ENCODE assay signal across 8 mouse cellular contexts in the genomic region with DNA sequence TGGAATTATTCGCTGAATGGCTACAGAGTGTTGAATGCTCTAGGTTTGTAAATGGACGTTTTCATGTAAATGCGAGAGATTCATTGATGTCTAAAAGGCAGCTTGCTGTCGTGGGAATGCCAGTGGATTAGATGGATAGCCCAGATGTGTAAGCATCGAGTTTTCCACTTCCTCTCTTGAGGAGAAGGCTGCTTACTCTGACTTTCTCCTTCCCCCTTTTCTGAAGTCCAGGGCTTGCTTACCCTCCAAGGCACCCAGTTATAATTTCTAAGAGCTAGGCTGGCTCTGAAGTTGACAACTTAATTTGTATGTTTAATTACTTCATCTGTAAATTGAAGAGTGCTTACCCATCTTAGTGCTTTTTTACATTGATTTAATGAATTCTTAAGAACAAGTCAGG. TPM values are rescaled to one million over a fixed set of nuclear protein-coding genes. Genes with fewer than 3 reads are reported as not detected.
DNase-seq lines count a peak whose midpoint lies in the region; ATAC-seq and TF ChIP-seq lines count a peak whose summit lies in the region.

No protein-coding gene starts in this region.

- no peak for TF ChIP-seq EP300 in heart, adult 2 months (IDR thresholded peaks at IDR 0.05; ENCODE audit: insufficient read depth, low read depth, low read length)
- TF ChIP-seq EP300 in MEL (IDR thresholded peaks at IDR 0.05; ENCODE audit: low read depth in 1 of 2, low read length in 2 of 2): peak in 1 of 2 experiments; percentile 36; a peak in 1 of 4 replicates

- H3K27me3 ChIP-seq in heart, adult 2 months (ENCODE audit: control insufficient read depth, insufficient read depth, low read length): no peaks in the 10 kb centered on the region
- H3K27me3 ChIP-seq in MEL (ENCODE audit: control insufficient read depth in 1 of 2, insufficient read depth in 2 of 2, low read length in 2 of 2): no peaks in the 10 kb centered on the region
- no peaks in the 10 kb centered on the region for H3K27me3 ChIP-seq in heart, embryonic 15.5 days

- intact Hi-C loops in heart, adult 2 months (cut with DNase I): loop anchor here (2.0 kb wide), 1 partner anchor 107 kb away; no protein-coding TSS in a partner anchor
- intact Hi-C loops in heart, postnatal 14 days (cut with DNase I): loop anchor here (5.0 kb wide), 1 partner anchor 111 kb away; a partner anchor contains a TSS

- H3K79me2 ChIP-seq in heart, adult 2 months (replicated peaks; ENCODE audit: control insufficient read depth, insufficient read depth, low read length): peaks cover 3% of the 10 kb centered on the region; the same call in 1 of the 2 replicates
- H3K79me2 ChIP-seq in MEL (ENCODE audit: control insufficient read depth, insufficient read depth, low read length, poor library complexity): peaks cover 39% of the 10 kb centered on the region

- peaks cover 23% of the 10 kb centered on the region for H3K36me3 ChIP-seq in heart, adult 2 months (ENCODE audit: control insufficient read depth, insufficient read depth, low read length)
- peaks cover 2 to 22% of the 10 kb centered on the region in 2 experiments; a peak in 3 of 4 replicates for H3K36me3 ChIP-seq in MEL (ENCODE audit: control insufficient read depth in 1 of 2, insufficient read depth in 2 of 2, low read length in 2 of 2)
- 0 out of 2 replicates have a peak, but pooled peaks cover 3% of the 10 kb centered on the region for H3K36me3 ChIP-seq in heart, embryonic 15.5 days

- no peak for ATAC-seq in heart, embryonic 15.5 days (replicated peaks; ENCODE audit: insufficient number of reproducible peaks, insufficient read depth, low FRiP score, low read depth)

- 15% methylated on average over 5 of the region's 5 CpGs for whole genome bisulfite sequencing in heart, adult 2 months
- 35% methylated on average over 5 of the region's 5 CpGs for WGBS in heart, embryonic 15.5 days

- DNase-seq in heart, adult 2 months: no peak
- DNase-seq in heart, postnatal 14 days: no peak
- peak; percentile 63 for DNase-seq in MEL (ENCODE audit: low read depth, low spot score)
- DNase-seq in mesoderm, embryonic 11.5 days (ENCODE audit: low read depth, low spot score): peak; percentile 26
- DNase-seq in spleen, postnatal 14 days (ENCODE audit: low spot score in 2 of 2): no peak
- DNase-seq in urinary bladder, postnatal 36 days (ENCODE audit: low spot score in 2 of 2): no peak
- DNase-seq in gastrocnemius, adult 8-10 months (ENCODE audit: low spot score in 2 of 2): no peak

- H3K27ac ChIP-seq in heart, adult 2 months: peak overlapping the region; percentile 100
- H3K27ac ChIP-seq in MEL (ENCODE audit: control insufficient read depth, low read depth, low read length): no peak overlapping the region
- H3K27ac ChIP-seq in heart, embryonic 15.5 days: no peak overlapping the region

- no peak for TF ChIP-seq POLR2A in heart, adult 2 months (IDR thresholded peaks at IDR 0.05; ENCODE audit: insufficient read depth, low read depth, low read length)
- no peak for TF ChIP-seq POLR2A in MEL (IDR thresholded peaks at IDR 0.05; ENCODE audit: control insufficient read depth in 1 of 2, insufficient read depth in 1 of 2, low read depth in 1 of 2, low read length in 2 of 2, poor library complexity in 1 of 2)

- H3K4me2 ChIP-seq in heart, embryonic 15.5 days: peak overlapping the region; percentile 78

- peak overlapping the region; percentile 92 for H3K4me3 ChIP-seq in heart, adult 2 months
- peak overlapping the region; percentile 57 to 76 for H3K4me3 ChIP-seq in MEL (ENCODE audit: control insufficient read depth in 1 of 2, insufficient read depth in 1 of 2, low read depth in 2 of 2, low read length in 2 of 2)
- peak overlapping the region; percentile 87 for H3K4me3 ChIP-seq in heart, embryonic 15.5 days

- no peak overlapping the region; the same call in 1 of the 2 replicates for H3K9ac ChIP-seq in heart, adult 2 months (ENCODE audit: low read depth, low read length)
- peak overlapping the region; percentile 93 for H3K9ac ChIP-seq in MEL (ENCODE audit: control insufficient read depth, low read depth, low read length, poor library complexity, severe bottlenecking)
- peak overlapping the region; percentile 93 for H3K9ac ChIP-seq in heart, embryonic 15.5 days

- H3K9me3 ChIP-seq in MEL (replicated peaks; ENCODE audit: insufficient read depth, low read length): no peaks in the 10 kb centered on the region
- H3K9me3 ChIP-seq in heart, embryonic 15.5 days (replicated peaks): no peaks in the 10 kb centered on the region

- peaks cover 8% of the 10 kb centered on the region for H3K4me1 ChIP-seq in heart, adult 2 months (ENCODE audit: control insufficient read depth, insufficient read depth, low read length)
- H3K4me1 ChIP-seq in MEL (ENCODE audit: control insufficient read depth in 1 of 2, insufficient read depth in 2 of 2, low read length in 2 of 2): peaks cover 11 to 15% of the 10 kb centered on the region in 2 experiments
- H3K4me1 ChIP-seq in heart, embryonic 15.5 days (replicated peaks): peaks cover 18% of the 10 kb centered on the region

- no peak for TF ChIP-seq CTCF in heart, adult 2 months (IDR thresholded peaks at IDR 0.05)
- TF ChIP-seq CTCF in MEL (IDR thresholded peaks at IDR 0.05 in 2 of 3, conservative IDR thresholded peaks at IDR 0.05 in 1 of 3; ENCODE audit: control insufficient read depth in 1 of 3, insufficient read depth in 1 of 3, low read depth in 2 of 3, low read length in 3 of 3, poor library complexity in 1 of 3, severe bottlenecking in 1 of 3): no peak

- TF ChIP-seq RAD21 in MEL (IDR thresholded peaks at IDR 0.05; ENCODE audit: low read depth, low read length): no peak

TF ChIP-seq in MEL, 35 proteins besides CTCF, POLR2A, EP300 and RAD21:
- TF ChIP-seq NELFE (IDR thresholded peaks at IDR 0.05; ENCODE audit: low read depth, low read length) (no peak), ZKSCAN1 (IDR thresholded peaks at IDR 0.05; ENCODE audit: low read depth, low read length) (no peak), ELF1 (IDR thresholded peaks at IDR 0.05; ENCODE audit: low read depth, low read length) (no peak), USF1 (IDR thresholded peaks at IDR 0.05; ENCODE audit: low read depth, low read length) (no peak), HCFC1 (IDR thresholded peaks at IDR 0.05; ENCODE audit: low read depth, low read length) (0 out of 2 replicates have a peak, but pooled peaks have one; percentile 21), ZNF384 (IDR thresholded peaks at IDR 0.05; ENCODE audit: low read depth, low read length) (no peak)

RNA-seq across cellular contexts. Expression of a gene that starts 1.3 kb away (rescaled TPM):
- total RNA-seq in heart, adult 2 months (2021): 10 to 100 TPM; 62.2 to 73.7 TPM
- polyA plus RNA-seq in heart, adult 2 months (2012; rRNA removed): 22.7 and 40.9 TPM in 2 replicates
- 10 to 100 TPM; 67.3 to 72.1 TPM for total RNA-seq in heart, postnatal 14 days (2021)
- 58.0 and 60.7 TPM in 2 replicates for total RNA-seq in MEL (2012; rRNA removed)
- polyA plus RNA-seq in MEL (2012; ENCODE audit: insufficient read depth in 1 of 2, insufficient read length in 2 of 2, low read depth in 1 of 2, low replicate concordance in 2 of 2, missing spikeins in 1 of 2): 100 to 1,000 TPM in 1 of 2 experiments, 10 to 100 TPM in 1; 51.8 to 546 TPM
- 62.5 and 67.2 TPM in 2 replicates for polyA plus RNA-seq in heart, embryonic 15.5 days (2015; fragmentation: Nextera tagmentation; extraction: Ambion mirVana)
- total RNA-seq in gastrocnemius, adult 8-10 months (2022): 10 to 100 TPM; 29.5 to 35.1 (median 33.3) TPM

Comparison
In these comparisons a context has a peak if more than half of its experiments do, and no peak if none do; other contexts are left out.
1. DNase-seq: peak in MEL (single experiment) and mesoderm, embryonic 11.5 days (single experiment); none in heart, adult 2 months (0 of 2), heart, postnatal 14 days (0 of 2), spleen, postnatal 14 days (0 of 2), urinary bladder, postnatal 36 days (0 of 2) and gastrocnemius, adult 8-10 months (0 of 2).
2. Peak in every context shown above with its lines, with median percentiles within 50 percentile points of each other: H3K4me3 ChIP-seq.